Mouse (Mus musculus) bone marrow, adult 2 months (tissue): ENCODE data around the gene Pax2.

Source experiments
- CTCF ChIP-seq: fragments of 200-500 bp; IDR thresholded peaks from 2 replicates; pipeline ENCODE4 v1.5.1; 2011; ENCODE audit warnings: low read length, control low read depth; ENCODE audit not compliant: control insufficient read depth, insufficient read depth
- POLR2A ChIP-seq: fragments of 200-500 bp; IDR thresholded peaks from 2 replicates; pipeline ENCODE4 v1.6.1; 2011; ENCODE audit warnings: low read depth, mild to moderate bottlenecking, control low read depth, low read length, borderline replicate concordance; ENCODE audit not compliant: control insufficient read depth

DNA sequence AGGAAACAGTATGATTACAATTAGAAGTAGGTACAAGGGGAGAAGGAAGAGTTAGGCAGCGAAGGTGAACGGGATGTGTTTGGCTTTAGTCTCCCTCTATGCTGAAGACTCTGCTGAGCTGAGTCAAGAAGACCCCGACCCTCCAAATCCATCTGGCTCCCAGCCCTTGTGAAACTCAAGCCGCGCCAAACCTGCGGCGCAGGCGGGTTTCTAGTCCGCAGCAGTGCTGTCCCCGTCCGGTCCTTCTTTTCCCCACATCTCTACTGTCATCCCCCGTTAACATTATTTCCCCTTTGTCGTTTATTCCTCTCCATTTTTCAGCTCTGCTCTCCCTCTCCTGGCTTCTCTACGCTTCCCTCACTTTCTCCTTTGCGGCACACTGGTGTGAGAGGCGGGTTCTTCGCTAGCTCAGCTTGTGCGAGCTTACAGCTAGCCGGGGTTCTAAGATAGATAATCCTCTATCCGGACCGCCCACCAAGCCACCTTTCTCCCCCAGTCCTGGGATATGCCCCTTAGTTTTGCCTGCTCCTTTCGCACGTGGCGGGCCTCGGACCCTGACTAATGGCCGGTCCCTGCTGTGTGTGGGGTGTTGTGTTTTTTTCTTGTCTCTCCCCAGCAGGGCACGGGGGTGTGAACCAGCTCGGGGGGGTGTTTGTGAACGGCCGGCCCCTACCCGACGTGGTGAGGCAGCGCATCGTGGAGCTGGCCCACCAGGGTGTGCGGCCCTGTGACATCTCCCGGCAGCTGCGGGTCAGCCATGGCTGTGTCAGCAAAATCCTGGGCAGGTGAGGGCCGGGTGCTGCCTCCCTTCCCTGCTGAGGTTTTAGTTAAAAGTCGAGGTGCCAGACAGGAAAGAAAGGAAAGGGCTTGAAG, 4.7 kb downstream of the Pax2 start:
- no peak for TF ChIP-seq POLR2A
- no peak for TF ChIP-seq CTCF
